Mouse (Mus musculus) left cerebral cortex, adult 9 months (tissue): ENCODE measurements around the gene Hrg.
"Not testable (repeated sequence)": the region's sequence is repeated elsewhere in the genome, so short reads cannot be mapped to it uniquely, and the experiment has no call there.

Experiments used
- DNase-seq, 2 experiments: peaks; one replicate each; pipeline ENCODE4 v3.0.0; 2022; ENCODE audit warnings: low spot score in 2 of 2

Gene Hrg

GRCm38 (mm10) chr16:22956085-22956439 is 5.2 kb downstream of the Hrg start:
- no peak for DNase-seq

GRCm38 (mm10) chr16:22961073-22961472 is 10.2 kb downstream of the Hrg start:
- DNase-seq, result no peak

GRCm38 (mm10) chr16:22962256-22962655 is 11.4 kb downstream of the Hrg start:
- DNase-seq, result no peak

GRCm38 (mm10) chr16:22963293-22963692 is 12.4 kb downstream of the Hrg start:
- DNase-seq, result no peak

- no peak for DNase-seq
These were observed 16.6 kb downstream of the Hrg start for GRCm38 (mm10) chr16:22967383-22968030.

- not testable (repeated sequence) for DNase-seq
These were observed 46.1 kb downstream of the Hrg start for GRCm38 (mm10) chr16:22996951-22997350.
